Mouse (Mus musculus): ENCODE measurements at regions not wholly inside any gene's neighbourhood (a gene's known extent, or its start where the extent isn't known, plus 50 kb on each side); places are given as distances from the start of the nearest gene placed in this dataset.

- TF ChIP-seq CTCF (IDR thresholded peaks at IDR 0.05; ENCODE audit: control insufficient read depth, insufficient read depth, insufficient replicate concordance, low read depth, low read length): no peak
- TF ChIP-seq POLR2A (IDR thresholded peaks at IDR 0.05; ENCODE audit: control insufficient read depth, low read depth, low read length): no peak
These were observed 58.3 kb upstream of the Apob start for GRCm38 (mm10) chr12:7918967-7919708.

All from testis, adult 2 months (tissue).